Mouse (Mus musculus) common myeloid progenitor, adult 5-6 weeks (primary cell): ENCODE results near the gene Magi3. TPM values are rescaled to one million over a fixed set of nuclear protein-coding genes. Genes with fewer than 3 reads are reported as not detected.

Experiments
- ATAC-seq: replicated peaks from 2 replicates; pipeline ENCODE4 v1.8.0; 2016; ENCODE audit warnings: low read depth, mild to moderate bottlenecking, moderate TSS enrichment, inconsistent platforms; ENCODE audit not compliant: poor library complexity, severe bottlenecking
- total RNA-seq: library from RNA; stranded (forward); fragments of 200-1000, 187-1606 nt; gene quantifications from 2 replicates; pipeline ENCODE4 v1.2.3, GENCODE M21; 2017

Gene Magi3
- total RNA-seq, 1 experiment from 2014 or later: 6.3 TPM

DNA sequence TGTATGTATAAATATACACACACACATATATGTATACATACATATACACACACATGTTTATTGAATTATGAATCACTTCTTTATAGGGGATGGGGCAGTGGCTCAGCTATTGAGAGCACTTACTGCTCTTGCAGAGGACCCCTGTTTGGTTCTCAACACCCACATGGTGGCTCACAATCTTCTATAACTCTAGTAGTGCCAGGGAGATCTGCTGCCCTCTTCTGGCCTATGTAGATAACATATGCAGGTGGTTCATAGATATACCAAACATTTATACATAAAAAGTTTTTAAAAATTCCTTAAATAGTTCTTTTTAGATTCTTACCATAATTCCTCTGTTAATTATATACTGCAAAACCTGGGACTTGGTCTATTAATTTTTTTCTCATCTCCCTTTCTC, 141.4 kb downstream of the Magi3 start:
- no peak for ATAC-seq

DNA sequence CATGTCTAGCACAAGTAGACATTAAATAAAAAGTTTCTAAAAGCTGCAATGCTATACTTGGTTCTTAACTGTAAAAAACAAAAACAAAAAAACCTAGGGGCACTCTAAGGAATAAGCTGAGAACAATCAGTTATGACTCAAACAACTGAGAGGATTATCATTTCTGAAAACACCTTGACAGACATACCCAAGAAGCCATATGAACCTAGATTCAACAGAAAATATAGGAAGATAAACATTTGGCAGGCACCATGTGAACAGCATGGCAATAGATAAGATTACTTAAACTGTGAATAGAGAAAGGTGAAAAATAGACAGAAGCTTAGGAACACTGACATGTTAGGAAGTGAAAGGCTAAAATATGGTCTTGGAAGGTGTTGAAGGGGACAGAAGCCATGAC, 150.8 kb downstream of the Magi3 start:
- ATAC-seq: peak; percentile 45; the same call in 1 of the 2 replicates

DNA sequence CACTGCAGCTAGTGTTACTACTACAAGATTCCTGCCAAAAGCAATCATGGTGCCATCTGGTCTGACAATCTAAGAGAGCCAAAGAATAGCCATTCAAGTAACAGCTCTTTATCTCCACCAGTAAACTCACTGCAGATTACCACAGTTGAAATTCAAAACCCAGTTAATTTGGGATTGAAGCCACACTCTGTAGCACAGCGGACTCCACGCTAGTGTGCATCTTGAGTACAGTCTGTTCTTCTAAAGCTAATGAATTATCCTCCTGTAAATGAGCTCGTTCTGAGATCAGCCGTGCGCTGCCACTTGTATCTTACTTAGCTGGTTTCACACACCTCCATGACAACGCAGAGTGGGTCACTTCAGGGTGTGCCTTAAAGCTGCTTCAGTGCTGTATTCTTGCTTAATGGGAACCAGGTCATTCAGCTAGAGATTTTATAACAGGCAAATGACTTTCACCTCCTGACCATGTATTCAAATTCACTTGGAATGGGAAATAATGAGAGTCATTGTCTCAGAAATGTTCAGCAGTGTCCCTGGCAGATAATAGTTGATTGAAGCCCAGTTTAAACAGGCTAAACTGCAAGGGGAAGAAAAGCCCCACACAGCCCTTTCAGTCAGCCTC, 161.1 kb downstream of the Magi3 start:
- no peak for ATAC-seq

DNA sequence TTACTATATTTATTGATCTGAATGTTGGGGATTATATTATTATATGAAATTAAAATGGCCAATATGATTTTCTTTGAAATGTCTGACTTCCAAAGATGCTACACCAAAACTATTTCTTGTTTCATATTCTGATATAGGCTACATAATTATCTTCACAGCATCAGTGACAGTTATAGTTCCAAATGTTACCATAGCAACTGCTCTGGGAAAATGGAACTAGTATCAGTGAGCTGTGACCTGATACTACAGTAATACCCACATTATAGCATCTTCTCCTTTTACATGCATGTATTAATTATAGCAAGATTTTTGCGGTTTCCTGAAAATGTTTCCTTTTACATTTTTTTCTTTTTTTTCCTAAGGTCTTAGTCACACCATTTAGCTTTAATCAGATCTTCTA, 187.4 kb downstream of the Magi3 start:
- ATAC-seq: no peak

DNA sequence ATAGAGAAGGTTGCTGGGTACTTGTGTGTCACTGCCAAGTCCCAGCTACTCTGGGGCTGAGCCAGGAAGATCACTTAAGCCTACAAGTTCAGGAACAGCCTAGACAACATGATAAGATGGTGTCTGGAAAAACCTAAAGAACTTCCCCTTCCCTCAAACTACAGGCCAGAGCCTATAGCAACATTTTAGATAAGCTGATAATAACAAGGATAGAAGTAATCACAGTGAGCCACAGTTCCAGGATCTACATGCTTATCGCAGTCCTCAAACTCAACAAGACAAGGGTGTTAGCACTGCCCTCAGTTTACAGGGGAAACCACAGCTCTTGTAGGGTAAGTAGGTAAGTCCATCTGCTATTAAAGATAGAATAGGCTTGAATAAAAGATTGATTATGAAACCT, 188.1 kb downstream of the Magi3 start:
- ATAC-seq: no peak

DNA sequence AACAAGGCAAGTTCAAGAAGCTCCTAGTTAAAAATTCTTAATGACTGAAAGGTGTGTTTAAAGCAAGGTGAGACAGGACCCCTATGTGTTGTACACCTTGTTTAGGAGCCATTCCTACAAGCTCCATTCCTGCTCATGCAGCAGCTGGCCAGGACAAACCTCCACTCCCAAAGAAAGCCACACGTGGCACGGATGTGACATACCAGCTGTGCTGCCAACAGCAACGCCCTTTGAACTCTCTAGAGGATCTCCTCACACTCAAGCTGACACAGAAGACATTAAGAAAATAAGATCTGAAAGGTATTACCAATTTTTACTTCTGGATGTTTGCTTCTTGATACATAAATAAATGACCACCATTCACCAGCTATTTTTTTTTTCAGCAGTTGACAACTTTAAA, 193.2 kb downstream of the Magi3 start:
- ATAC-seq: no peak

DNA sequence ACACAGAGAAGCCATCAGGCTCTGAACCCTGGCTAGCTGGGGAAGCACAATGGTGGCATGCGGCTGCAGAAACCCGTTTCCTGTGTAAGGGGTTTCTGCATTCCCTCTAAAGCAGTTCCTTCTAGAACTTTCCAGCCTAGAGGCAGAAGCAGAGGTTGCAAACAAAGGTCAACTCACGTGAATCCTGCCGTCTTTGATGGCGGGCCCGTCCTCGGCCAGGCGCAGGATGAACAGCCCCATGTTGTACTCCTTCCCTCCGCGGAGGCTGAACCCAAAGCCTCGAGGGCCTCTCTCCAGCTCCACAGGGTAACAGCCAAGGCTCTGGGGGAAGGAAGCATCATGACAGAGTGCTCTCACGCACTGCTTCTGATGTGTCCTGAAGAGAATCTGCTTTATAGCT, 200.1 kb downstream of the Magi3 start:
- no peak for ATAC-seq

DNA sequence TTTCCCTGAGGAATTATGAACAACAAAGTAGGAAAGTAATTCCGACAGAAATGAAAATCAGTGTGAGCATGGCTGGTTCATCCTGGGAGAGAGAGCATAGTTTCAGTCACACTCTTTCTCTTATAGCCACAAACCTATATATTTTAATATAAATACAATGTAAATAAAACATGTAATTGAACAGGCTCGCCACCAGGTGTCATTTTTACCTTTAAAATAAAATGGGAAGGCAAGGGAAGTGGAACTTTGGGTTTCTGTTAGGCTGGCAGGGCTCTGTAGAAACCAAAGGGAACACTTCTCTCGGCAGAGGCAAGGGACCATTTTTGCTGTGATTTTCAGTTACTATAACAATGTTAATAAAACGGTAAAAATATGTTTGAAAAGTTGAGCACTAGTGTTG, 200.7 kb downstream of the Magi3 start:
- ATAC-seq: peak; percentile 58; the same call in 1 of the 2 replicates

DNA sequence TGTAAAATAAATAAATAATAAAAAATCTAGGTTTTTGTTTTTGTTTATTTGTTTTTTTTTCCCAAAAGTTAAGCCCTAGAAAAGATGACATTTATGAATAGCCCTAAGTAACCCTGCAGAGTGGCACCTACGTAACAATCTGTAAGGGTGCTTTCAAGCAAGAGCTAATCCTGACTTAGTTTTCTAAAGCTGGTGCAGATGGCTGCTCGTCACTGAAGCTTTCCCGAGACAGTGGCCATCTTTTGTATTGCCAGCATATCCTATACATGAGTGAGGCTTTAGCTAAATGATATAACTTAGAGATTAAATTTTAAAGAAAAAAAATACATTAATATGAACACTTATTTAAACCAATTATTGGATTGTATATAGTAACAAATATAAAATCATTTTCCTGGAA, 202.2 kb downstream of the Magi3 start:
- no peak for ATAC-seq

DNA sequence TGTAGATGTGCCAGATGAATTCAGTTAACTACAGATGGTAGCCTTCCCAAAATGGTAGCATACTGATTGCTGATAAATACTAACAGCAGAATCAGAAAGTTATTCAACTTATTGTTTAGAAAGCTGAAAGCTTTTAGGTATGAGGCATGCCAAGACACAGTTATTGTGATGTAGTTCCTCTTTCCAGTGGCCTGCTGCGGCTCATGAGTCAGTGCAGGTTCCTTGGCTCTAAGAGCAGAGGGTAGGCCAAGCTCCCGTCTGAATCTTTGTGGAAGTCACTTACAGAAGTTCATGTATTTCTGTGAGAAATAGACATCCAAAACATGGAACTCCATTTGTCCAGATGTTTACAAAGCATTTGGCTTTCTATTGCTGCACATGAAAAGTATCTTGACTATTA, 208.2 kb downstream of the Magi3 start:
- ATAC-seq: peak; percentile 72

DNA sequence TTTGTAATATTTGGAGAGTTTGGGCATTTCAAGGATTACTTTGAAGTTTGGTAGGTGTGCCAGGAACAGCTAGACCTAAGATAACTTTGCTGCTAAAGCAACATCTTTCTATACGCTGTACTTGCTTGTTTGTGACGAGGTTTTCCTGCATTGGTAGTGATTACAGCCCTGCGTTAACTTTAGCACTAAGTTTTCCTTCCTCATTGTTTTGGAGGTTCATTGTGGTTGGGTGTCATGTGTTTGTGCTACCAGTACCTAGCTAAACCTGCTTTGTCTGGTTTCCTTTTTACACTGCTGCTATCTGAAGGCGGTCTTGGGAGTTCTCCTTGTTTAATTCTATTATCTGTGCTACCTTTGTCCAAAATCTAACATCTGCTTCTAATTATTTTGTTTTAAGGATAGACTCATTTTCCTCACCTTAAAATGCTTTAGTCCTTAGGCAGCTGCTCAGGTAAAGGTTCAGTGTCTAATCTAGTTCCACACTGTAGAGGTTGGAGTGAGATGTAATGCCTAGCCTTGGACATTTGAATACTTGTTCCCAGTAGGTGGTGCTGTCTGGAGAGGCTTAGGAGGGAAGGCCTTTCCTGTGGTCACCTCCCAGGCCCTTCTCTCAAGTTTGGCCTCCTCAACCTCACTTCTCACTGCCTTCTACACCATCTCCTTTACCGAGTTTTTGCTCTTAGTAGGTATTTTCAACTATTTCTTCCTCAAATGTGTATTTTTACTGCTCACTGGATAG, 210.1 kb downstream of the Magi3 start:
- 0 out of 2 replicates have a peak, but pooled peaks have one; percentile 41 for ATAC-seq

DNA sequence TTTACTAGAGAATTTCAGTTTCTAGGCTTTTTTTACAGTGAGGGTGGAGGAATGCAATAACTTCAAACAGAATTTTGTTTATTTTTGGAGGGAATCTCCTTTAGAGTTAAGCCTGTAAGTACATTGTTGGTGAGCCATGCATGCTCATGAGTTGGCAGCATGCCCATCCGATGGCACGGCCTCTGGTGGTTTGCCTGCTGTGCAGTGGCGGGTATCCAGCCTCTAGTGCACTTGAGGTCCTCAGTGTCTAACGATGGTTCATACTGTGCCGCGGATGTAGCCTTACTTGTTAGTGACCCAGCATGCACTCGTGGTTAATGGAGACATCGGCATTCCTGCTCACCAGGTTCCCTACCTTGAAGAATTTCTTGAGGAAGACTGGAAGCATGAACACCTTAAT, 212.7 kb downstream of the Magi3 start:
- no peak; the same call in 1 of the 2 replicates for ATAC-seq

DNA sequence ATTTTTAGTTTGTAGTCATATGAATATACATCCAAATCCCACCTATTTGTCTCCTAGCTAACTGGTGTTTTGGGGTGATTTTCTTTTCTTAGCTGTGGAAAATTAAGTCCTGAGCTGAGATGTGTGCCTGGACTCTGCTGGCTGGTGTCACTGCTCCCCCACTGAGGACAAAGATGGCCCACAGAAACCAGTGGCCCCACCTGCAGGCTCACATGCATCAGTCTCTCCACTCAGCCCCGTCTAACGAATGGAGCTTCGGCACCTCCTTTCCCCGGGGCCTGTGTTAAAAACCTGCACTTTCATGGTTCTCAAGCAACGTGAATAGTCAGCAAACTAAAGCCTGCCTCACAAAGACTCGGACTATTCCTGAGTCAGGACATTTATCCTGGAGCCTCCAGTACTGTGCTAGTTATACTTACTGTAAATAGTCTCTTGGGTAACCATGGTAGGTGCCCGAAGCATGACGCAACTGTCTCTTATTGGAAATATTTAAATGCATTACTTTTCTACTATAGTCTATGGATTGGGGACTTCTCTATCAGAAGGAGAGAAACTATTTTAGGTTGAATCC, 213.2 kb downstream of the Magi3 start:
- no peak for ATAC-seq

DNA sequence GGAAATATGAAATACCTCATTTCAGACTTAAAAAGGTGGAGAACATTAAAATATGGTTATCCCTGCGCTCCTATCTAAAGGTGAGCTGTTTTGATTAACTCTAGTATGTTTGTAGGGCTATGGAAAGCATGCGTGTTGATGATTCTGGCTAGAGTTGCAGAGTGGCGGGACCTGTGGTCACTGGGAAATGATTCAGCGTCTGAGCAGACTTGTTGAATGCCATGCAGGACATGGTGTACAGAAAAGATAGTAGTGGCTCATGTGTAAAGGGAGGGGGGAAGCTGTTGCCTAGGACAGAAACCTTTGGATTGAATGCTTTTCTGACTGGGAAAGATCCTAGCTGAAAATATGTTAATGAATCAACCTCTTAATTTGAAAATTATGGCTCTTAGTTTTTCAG, 221.4 kb downstream of the Magi3 start:
- ATAC-seq: peak; percentile 92

DNA sequence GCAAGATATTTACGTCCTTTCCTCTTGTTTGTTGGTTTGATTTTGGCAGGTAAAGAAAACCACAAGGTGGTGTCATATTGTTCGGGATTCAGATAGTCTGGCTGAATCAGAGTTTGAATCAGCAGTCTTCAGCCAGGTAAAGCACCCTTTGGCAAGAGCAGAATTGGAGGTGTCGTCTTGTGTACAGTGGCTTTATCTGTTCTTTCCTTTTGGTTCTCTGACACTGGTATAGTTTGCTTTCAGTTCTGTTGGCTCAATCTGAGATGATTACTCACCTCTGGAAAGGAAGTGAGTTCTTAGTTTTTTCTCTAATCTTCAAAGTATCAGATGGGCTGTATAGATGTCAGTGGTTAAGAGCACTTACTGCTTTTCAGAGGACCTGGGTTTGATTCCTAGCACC, 228.9 kb downstream of the Magi3 start:
- ATAC-seq: no peak

DNA sequence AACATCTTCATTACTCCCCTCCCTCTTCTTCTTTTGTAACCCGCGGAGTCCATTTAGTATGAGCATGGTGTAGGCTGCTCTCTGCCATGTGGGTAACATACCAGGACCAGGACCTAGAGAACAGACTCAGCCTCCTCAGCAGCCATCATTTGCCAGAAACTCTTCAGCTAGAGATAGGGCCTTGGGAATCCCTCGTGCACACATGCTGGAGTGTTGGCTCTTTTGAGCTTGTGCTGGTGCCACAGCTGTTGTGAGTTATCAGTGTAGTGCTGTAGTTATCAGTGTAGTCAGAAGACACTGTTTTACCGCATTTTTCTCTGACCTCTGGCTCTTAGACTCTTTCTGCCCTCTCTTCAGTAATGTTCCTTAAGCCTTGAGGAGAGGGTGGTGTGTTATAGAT, 230.8 kb downstream of the Magi3 start:
- no peak for ATAC-seq

DNA sequence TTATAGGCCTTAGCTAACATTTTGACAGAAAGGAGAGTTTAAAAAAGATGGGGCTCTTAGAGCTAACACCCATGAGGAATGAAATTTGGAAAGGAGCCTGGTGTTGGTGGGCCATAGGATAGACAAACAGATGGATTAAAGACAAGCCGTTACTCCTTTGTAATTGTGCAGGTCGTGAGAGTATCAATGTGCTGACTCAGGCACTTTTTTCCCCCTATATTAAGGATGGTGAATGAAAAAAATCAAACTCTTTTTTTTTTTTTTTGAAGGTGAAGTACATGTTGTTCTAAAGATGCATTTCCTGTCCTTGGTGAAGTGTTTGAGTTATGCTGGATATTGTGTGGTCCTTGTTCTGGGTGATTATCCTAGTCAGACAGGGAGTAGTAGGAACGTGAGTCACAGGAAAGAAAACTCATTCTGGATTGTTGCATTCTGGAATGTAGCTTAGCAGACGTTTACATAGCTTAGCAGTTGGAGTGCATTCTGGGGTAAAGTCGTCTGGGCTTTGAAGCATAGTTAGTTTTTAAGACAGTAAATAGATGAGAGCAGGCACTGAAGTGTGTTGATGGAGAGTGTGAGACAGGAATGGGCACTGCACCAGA, 232.2 kb downstream of the Magi3 start:
- no peak for ATAC-seq

DNA sequence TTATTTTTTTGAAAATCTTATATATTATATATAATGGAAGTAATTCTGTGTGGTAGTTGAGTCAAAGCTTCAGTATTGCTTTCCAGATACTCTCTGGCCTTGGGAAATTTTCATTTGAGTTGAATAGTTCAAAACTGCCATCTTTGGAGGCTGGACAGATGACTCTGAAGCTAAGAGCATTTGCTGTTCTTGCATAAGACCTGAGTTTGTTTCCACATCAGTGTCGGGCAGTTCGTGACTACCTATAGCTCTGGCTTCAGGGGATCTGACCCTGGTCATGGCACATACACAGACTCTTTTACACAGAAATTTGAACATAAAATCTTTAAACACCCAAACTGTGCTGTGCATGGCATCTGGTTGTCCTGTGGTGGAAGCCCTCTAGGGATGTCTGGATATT, 235.0 kb downstream of the Magi3 start:
- ATAC-seq: no peak

DNA sequence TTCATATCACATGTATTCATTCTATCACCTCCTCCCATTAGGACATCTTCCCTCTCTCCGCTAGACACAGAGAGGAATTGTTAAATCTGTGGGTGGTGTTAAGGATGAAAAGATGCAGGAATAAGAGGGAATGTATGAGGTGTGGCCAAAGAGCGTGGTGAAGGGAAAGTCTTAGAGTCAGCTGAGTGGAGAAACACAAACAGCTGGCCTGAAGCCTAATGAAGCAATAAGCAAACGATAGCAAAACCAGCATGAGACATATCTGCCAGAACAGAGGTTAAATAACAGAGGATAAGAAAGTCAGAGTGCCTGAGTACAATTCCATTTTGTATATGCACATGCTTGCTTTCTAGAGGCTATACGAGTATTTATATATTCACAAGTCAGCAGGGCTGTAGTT, 235.6 kb downstream of the Magi3 start:
- no peak for ATAC-seq

DNA sequence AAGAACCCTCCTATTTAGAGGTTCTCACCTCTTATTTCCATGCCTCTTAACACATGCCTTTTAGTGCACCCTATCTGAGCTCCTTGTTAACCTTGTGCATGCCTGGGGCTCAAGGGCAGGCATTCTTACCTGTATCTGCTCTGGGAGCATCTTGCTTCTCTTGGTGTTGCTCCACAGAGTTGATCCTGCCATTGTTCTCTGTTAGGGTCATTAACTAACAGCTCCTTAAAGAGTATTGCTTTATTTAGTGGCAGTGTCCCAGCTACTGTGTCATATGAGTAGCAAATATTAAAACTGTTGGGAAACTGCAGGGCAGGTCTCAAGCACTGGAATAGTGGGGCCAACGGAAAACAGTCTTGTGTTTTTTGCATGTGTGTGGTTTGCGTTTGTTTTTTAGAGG, 249.0 kb downstream of the Magi3 start:
- ATAC-seq: no peak

DNA sequence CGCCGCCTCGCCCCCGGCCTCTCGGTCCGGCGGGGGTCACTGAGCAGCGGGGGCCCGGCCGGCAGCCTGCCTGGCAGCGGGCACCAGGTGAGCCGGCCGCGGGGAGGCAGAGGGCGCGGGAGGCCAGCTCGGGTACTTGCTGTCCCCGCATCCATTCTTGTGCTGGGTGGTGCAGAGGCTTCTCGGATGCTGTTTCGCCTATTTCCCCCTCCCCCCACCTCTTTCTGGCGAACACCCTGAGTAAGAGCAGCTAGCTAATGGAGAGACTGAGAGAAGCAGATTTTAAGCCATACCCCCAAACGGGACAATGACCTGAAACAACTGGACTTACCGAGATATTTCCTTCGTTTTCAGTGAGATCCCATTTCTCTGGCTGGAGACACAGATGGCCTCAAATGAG, 251.5 kb downstream of the Magi3 start:
- peak; percentile 9; the same call in 1 of the 2 replicates for ATAC-seq
